Mouse (Mus musculus) brain, embryonic 14.5 days (tissue): ENCODE measurements around the gene 2510002D24Rik.
"Not testable (repeated sequence)": the region's sequence is repeated elsewhere in the genome, so short reads cannot be mapped to it uniquely, and the experiment has no call there.

Experiments used
- CTCF ChIP-seq: fragments of 200-500 bp; IDR thresholded peaks from 2 replicates; pipeline ENCODE4 v1.5.1; 2012; ENCODE audit warnings: inconsistent platforms, mild to moderate bottlenecking, moderate library complexity, borderline replicate concordance; ENCODE audit not compliant: insufficient read depth, insufficient read length; ENCODE audit errors: extremely low read depth
- POLR2A ChIP-seq: fragments of 200-500 bp; IDR thresholded peaks from 2 replicates; pipeline ENCODE4 v1.6.1; 2012; ENCODE audit warnings: mild to moderate bottlenecking, inconsistent platforms, borderline replicate concordance; ENCODE audit not compliant: poor library complexity, insufficient read depth, insufficient read length, severe bottlenecking; ENCODE audit errors: extremely low read depth

- TF ChIP-seq POLR2A, CTCF: not testable (repeated sequence)
Observed at GRCm38 (mm10) chr16:18870495-18870894, 34.1 kb downstream of the 2510002D24Rik start.
